Mouse (Mus musculus) limb, embryonic 14.5 days (tissue): ENCODE data around the gene Irf2bpl. TPM values are rescaled to one million over a fixed set of nuclear protein-coding genes. Genes with fewer than 3 reads are reported as not detected.
A peak's percentile ranks its signal among the peaks of the same experiment; 100 is the strongest.

Experiments used
- ATAC-seq: fragments of 200-750 bp; cut with Nextera tagmentation; 2 replicates; pipeline ENCODE4 v1.8.0; 2017; ENCODE audit warnings: low read depth, moderate number of reproducible peaks, moderate TSS enrichment; ENCODE audit not compliant: low FRiP score
- DNase-seq: peaks from one replicate; pipeline ENCODE4 v3.0.0-alpha.2; 2015; ENCODE audit warnings: low spot score
- H3K27ac ChIP-seq: fragments of 300-500 bp; sonication (generic); replicated peaks from 2 replicates; pipeline ENCODE4 v1.5.1; 2014; ENCODE audit warnings: low read depth, mild to moderate bottlenecking, low read length, moderate library complexity, mixed read lengths
- H3K27me3 ChIP-seq: fragments of 300-500 bp; sonication (generic); 2 replicates; pipeline ENCODE4 v1.6.1; 2014; ENCODE audit warnings: low read length, mixed read lengths; ENCODE audit not compliant: control insufficient read depth, insufficient read depth
- H3K36me3 ChIP-seq: fragments of 300-500 bp; sonication (generic); 2 replicates; pipeline ENCODE4 v1.6.1; 2014; ENCODE audit warnings: mild to moderate bottlenecking, low read length, moderate library complexity, mixed read lengths; ENCODE audit not compliant: control insufficient read depth, insufficient read depth
- H3K4me1 ChIP-seq: fragments of 300-500 bp; sonication (generic); 2 replicates; pipeline ENCODE4 v1.6.1; 2014; ENCODE audit warnings: antibody characterized with exemption, low read length, mixed read lengths; ENCODE audit not compliant: control insufficient read depth, insufficient read depth
- H3K4me2 ChIP-seq: fragments of 300-500 bp; sonication (generic); replicated peaks from 2 replicates; pipeline ENCODE4 v1.6.1; 2014; ENCODE audit warnings: low read depth, mild to moderate bottlenecking, low read length, moderate library complexity; ENCODE audit not compliant: severe bottlenecking
- H3K4me3 ChIP-seq: fragments of 300-500 bp; sonication (generic); replicated peaks from 2 replicates; pipeline ENCODE4 v1.5.1; 2014; ENCODE audit warnings: low read length
- H3K9ac ChIP-seq: fragments of 300-500 bp; sonication (generic); 2 replicates; pipeline ENCODE4 v1.6.1; 2014; ENCODE audit warnings: mild to moderate bottlenecking, low read depth, low read length, moderate library complexity; ENCODE audit not compliant: severe bottlenecking
- H3K9me3 ChIP-seq: fragments of 300-500 bp; sonication (generic); 2 replicates; pipeline ENCODE4 v1.6.1; 2016; ENCODE audit warnings: low read length; ENCODE audit not compliant: control insufficient read depth
- POLR2A ChIP-seq: fragments of 200-500 bp; IDR thresholded peaks from 2 replicates; pipeline ENCODE4 v1.8.0; 2012; ENCODE audit warnings: inconsistent platforms, mild to moderate bottlenecking, moderate library complexity, borderline replicate concordance; ENCODE audit not compliant: insufficient read depth, insufficient read length; ENCODE audit errors: extremely low read depth
- WGBS: fragments of 180-500 bp; shearing (Covaris S2); extraction: QIAGEN DNeasy Blood & Tissue Kit; methylation state at CpG from one replicate; pipeline ENCODE4 v1.1.7; 2014; 5-methylcytosine and 5-hydroxymethylcytosine counted together
- polyA plus RNA-seq, 2 experiments: library from polyadenylated mRNA; depleted of rRNA in 1 of 2; stranded (reverse) in 1 of 2; unstranded in 1 of 2; fragments of >200 nt; fragmentation: Nextera tagmentation in 1 of 2; extraction: Ambion mirVana in 1 of 2; gene quantifications; 2 replicates each; pipeline versions ENCODE4 v1.2.1 to v1.2.3; 2012 to 2014

The Irf2bpl gene
- polyA plus RNA-seq, 2 experiments, result 33.9 to 37.1 TPM

DNA sequence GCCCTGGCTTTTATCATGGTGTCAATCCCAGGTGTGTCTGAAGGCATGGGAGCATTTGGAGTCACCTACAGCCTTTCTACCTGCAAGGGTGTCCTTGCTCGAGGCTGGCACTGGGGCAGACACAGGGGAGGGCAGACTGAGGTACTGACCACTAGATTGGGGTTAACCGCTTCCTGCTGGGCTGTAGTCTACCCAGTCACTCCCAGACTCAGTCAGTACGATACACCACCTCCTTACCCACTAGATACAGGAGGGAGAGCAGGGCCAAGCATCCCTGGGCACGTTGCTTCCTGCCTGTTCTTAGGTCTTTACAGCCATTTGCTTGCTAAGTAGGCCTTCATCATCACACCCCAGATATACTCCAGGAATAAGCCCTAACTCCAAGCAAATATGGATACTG lies 44.1 kb downstream of the Irf2bpl start:
- H3K27me3 ChIP-seq, result no peaks in the 10 kb centered on the region
- H3K27ac ChIP-seq, result no peak overlapping the region
- no peak overlapping the region for H3K4me2 ChIP-seq
- H3K9ac ChIP-seq, result no peak overlapping the region
- DNase-seq (no peak), ATAC-seq (no peak)
- H3K9me3 ChIP-seq, result no peaks in the 10 kb centered on the region
- TF ChIP-seq POLR2A, result no peak
- 74% methylated on average over 4 of the region's 4 CpGs for WGBS
- no peak overlapping the region for H3K4me3 ChIP-seq
- peaks cover 19% of the 10 kb centered on the region for H3K4me1 ChIP-seq
- H3K36me3 ChIP-seq, result no peaks in the 10 kb centered on the region

DNA sequence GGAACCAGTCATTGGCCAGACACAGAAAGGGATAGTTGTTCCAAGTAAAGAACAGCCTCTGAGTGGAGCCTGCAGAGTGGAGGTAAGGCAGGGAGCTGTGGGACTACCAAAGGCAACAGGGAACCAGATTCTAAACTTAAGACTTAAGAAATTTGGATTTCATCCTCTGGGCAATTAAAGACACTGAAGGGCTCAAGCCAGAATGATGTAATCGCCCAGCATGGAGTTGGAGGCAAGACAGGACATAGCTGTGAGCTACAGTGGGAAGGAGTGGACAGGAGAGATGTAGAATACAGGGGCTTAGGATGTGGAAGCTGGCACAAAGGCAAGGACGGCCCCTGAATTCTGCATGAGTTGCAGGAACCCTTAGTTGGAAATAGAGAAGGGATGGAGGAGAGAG lies 46.4 kb downstream of the Irf2bpl start:
- no peaks in the 10 kb centered on the region for H3K9me3 ChIP-seq
- 67% methylated on average over 2 of the region's 2 CpGs for WGBS

DNA sequence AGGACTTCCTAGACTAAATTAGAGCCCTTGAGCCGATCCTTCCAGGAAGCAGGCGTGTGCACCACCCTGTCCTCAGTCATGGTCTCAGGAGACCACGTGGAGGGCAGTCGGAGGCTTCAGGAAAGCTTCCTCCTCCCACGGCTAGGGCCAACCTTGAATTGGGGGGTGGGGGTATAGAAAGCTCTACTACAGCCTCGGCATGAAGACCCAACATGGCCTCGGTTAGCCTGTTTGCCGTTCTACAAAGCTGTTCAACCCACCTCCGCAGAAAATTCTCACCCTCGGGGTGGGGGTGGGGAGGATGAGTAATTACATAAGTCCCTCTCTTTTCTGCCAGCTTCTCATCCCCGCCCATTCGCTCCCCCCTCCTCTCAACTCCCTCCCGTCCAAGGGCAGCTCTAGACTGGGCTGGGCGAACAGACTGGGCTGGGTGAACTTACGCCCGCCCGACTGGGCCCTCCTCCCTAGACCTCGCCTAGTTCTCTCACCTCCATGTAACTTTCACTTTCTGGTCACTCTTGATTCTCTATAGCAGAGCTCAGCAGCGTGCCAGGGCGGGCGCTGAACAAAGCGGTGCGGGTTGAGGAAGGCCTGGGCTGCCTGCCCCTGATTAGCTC lies 48.1 kb downstream of the Irf2bpl start:
- 29% methylated on average over 19 of the region's 23 CpGs for WGBS
- no peak overlapping the region for H3K4me3 ChIP-seq
- no peak for TF ChIP-seq POLR2A
- no peaks in the 10 kb centered on the region for H3K27me3 ChIP-seq
- peaks cover 25% of the 10 kb centered on the region for H3K4me1 ChIP-seq
- peak; percentile 43 for DNase-seq
- peak overlapping the region; percentile 35 for H3K4me2 ChIP-seq
- H3K9me3 ChIP-seq, result no peaks in the 10 kb centered on the region
- H3K36me3 ChIP-seq, result no peaks in the 10 kb centered on the region
- H3K9ac ChIP-seq, result no peak overlapping the region
- ATAC-seq, result peak; percentile 59
- peak overlapping the region; percentile 44; the same call in 1 of the 2 replicates for H3K27ac ChIP-seq

More for the DNA sequence above, 46.4 kb downstream of the Irf2bpl start:
- Histone ChIP-seq H3K4me1 (peaks cover 17% of the 10 kb centered on the region), H3K9ac (no peak overlapping the region), H3K36me3 (no peaks in the 10 kb centered on the region), H3K4me3 (no peak overlapping the region), H3K4me2 (no peak overlapping the region), H3K27ac (peak overlapping the region; percentile 0; the same call in 1 of the 2 replicates), H3K27me3 (no peaks in the 10 kb centered on the region)
- DNase-seq (no peak), ATAC-seq (no peak)
- no peak for TF ChIP-seq POLR2A

DNA sequence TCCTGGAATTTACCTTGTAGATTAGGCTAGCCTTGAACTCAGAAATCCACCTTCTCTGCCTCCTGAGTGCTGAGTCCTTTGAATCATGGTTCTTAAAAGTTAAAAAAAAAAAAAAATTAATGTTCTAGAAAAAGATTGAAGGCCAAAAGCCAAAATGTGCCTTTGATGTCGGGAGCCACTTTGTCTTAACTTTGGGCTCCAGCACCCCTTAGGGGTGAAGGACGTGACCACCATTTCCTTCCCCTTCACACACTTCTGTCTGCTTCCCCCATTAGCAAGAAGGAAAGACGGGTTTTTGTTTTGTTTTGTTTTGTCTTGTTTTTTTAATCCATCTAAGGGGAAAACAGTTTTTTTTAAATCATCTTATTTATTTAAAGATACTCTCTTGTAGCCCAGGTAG lies 48.7 kb downstream of the Irf2bpl start:
- Histone ChIP-seq H3K36me3 (no peaks in the 10 kb centered on the region), H3K4me3 (no peak overlapping the region), H3K4me2 (no peak overlapping the region), H3K9ac (no peak overlapping the region), H3K27me3 (no peaks in the 10 kb centered on the region), H3K9me3 (no peaks in the 10 kb centered on the region), H3K4me1 (peaks cover 25% of the 10 kb centered on the region), H3K27ac (no peak overlapping the region)
- DNase-seq (no peak), ATAC-seq (no peak)
- TF ChIP-seq POLR2A, result no peak
- 86% methylated on average over 3 of the region's 3 CpGs for WGBS

DNA sequence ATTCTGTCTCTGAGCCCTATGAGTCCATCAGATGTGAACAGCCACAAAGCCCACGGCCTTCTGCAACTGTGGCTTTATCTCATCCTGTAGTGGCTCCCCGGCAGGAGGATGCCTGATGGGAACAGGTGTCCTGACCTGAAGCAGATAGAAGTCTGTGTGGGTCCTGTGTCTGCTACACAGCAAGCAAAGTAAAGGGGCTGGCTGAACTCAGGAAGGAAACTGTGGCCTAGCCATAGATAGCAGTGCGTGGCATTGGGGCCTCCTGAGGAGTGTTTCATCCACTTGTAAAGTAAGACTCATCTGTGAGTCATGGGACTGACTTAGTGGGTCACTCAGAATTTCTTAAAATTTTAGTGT lies 50.2 kb downstream of the Irf2bpl start:
- H3K9ac ChIP-seq, result no peak overlapping the region
- ATAC-seq (no peak), DNase-seq (no peak)
- H3K9me3 ChIP-seq, result no peaks in the 10 kb centered on the region
- 85% methylated on average over 3 of the region's 3 CpGs for WGBS
- H3K36me3 ChIP-seq, result no peaks in the 10 kb centered on the region
- TF ChIP-seq POLR2A, result no peak
- H3K4me3 ChIP-seq, result no peak overlapping the region
- H3K27ac ChIP-seq, result no peak overlapping the region
- H3K4me2 ChIP-seq, result no peak overlapping the region
- no peaks in the 10 kb centered on the region for H3K27me3 ChIP-seq
- peaks cover 33% of the 10 kb centered on the region for H3K4me1 ChIP-seq
